Mouse (Mus musculus): Measurements from ENCODE around the gene Il21r. TPM values are rescaled to one million over a fixed set of nuclear protein-coding genes. Genes with fewer than 3 reads are reported as not detected.

The Il21r gene
- polyA plus RNA-seq, 1 experiment from 2014 or later, result 0.40 TPM

Other genes with a start within 250 kb of the Il21r start
- 12.4 and 13.1 TPM in 2 replicates for gene Kdm8, start 158.8 kb upstream of the Il21r start, polyA plus RNA-seq (2015; fragmentation: Nextera tagmentation; extraction: Ambion mirVana)
- gene Nsmce1, start 111.8 kb upstream of the Il21r start, polyA plus RNA-seq (2015; fragmentation: Nextera tagmentation; extraction: Ambion mirVana), result 148 and 151 TPM in 2 replicates
- gene Il4ra, start 51.3 kb upstream of the Il21r start, polyA plus RNA-seq (2015; fragmentation: Nextera tagmentation; extraction: Ambion mirVana), result 18.8 and 19.5 TPM in 2 replicates
- 29.5 and 30.5 TPM in 2 replicates for gene Gtf3c1, start 104.4 kb downstream of the Il21r start, polyA plus RNA-seq (2015; fragmentation: Nextera tagmentation; extraction: Ambion mirVana)
- 10.3 and 13.0 TPM in 2 replicates for gene D430042O09Rik, start 104.5 kb downstream of the Il21r start, polyA plus RNA-seq (2015; fragmentation: Nextera tagmentation; extraction: Ambion mirVana)